Mouse (Mus musculus): ENCODE results near the gene 4930564D02Rik.

4930564D02Rik gene

GRCm38 (mm10) chr3:105054952-105055351 lies 11.7 kb upstream of the 4930564D02Rik start:
- in situ Hi-C loops (cut with MboI; ENCODE audit: unreplicated experiment in 2 of 2), result loop anchor here (5.0 to 25.0 kb wide), 3 partner anchors 283 to 1043 kb away; no protein-coding TSS in a partner anchor

GRCm38 (mm10) chr3:105055666-105056065 lies 11.0 kb upstream of the 4930564D02Rik start:
- in situ Hi-C loops (cut with MboI; ENCODE audit: unreplicated experiment in 2 of 2), result loop anchor here (10.0 to 25.0 kb wide), 2 partner anchors 341 to 1043 kb away; no protein-coding TSS in a partner anchor

- in situ Hi-C loops (cut with MboI; ENCODE audit: unreplicated experiment in 2 of 2), result loop anchor here (10.0 to 25.0 kb wide), 2 partner anchors 344 to 1047 kb away; no protein-coding TSS in a partner anchor
Observed at GRCm38 (mm10) chr3:105058627-105059513, 7.8 kb upstream of the 4930564D02Rik start.

- in situ Hi-C loops (cut with MboI; ENCODE audit: unreplicated experiment in 2 of 2), result loop anchor here (5.0 to 25.0 kb wide), 6 partner anchors 188 to 1048 kb away; partner anchors contain the start of genes Capza1 (in 1 of the 2) and St7l (in 1 of the 2)
Observed at GRCm38 (mm10) chr3:105059911-105060310, 6.7 kb upstream of the 4930564D02Rik start.

GRCm38 (mm10) chr3:105060992-105061391 lies 5.7 kb upstream of the 4930564D02Rik start:
- in situ Hi-C loops (cut with MboI; ENCODE audit: unreplicated experiment in 2 of 2), result loop anchor here (5.0 to 25.0 kb wide), 5 partner anchors 189 to 1049 kb away; partner anchors contain the start of genes Capza1 (in 1 of the 2) and St7l (in 1 of the 2)

GRCm38 (mm10) chr3:105061496-105061895 lies 5.1 kb upstream of the 4930564D02Rik start:
- in situ Hi-C loops (cut with MboI; ENCODE audit: unreplicated experiment in 2 of 2), result loop anchor here (5.0 to 25.0 kb wide), 5 partner anchors 189 to 1049 kb away; partner anchors contain the start of genes Capza1 (in 1 of the 2) and St7l (in 1 of the 2)

GRCm38 (mm10) chr3:105061991-105062390 lies 4.7 kb upstream of the 4930564D02Rik start:
- in situ Hi-C loops (cut with MboI; ENCODE audit: unreplicated experiment in 2 of 2), result loop anchor here (5.0 to 25.0 kb wide), 5 partner anchors 190 to 1050 kb away; partner anchors contain the start of genes Capza1 (in 1 of the 2) and St7l (in 1 of the 2)

- in situ Hi-C loops (cut with MboI; ENCODE audit: unreplicated experiment in 2 of 2), result loop anchor here (5.0 to 25.0 kb wide), 5 partner anchors 190 to 1050 kb away; partner anchors contain the start of genes Capza1 (in 1 of the 2) and St7l (in 1 of the 2)
Observed at GRCm38 (mm10) chr3:105062676-105063075, 4.0 kb upstream of the 4930564D02Rik start.

- in situ Hi-C loops (cut with MboI; ENCODE audit: unreplicated experiment in 2 of 2), result loop anchor here in 1 of 2 experiments (25.0 kb wide), 1 partner anchor 1058 kb away; no protein-coding TSS in a partner anchor
Observed at GRCm38 (mm10) chr3:105070553-105070952, 3.9 kb downstream of the 4930564D02Rik start.

- in situ Hi-C loops (cut with MboI; ENCODE audit: unreplicated experiment in 2 of 2), result loop anchor here in 1 of 2 experiments (25.0 kb wide), 1 partner anchor 1059 kb away; no protein-coding TSS in a partner anchor
Observed at GRCm38 (mm10) chr3:105071251-105071650, 4.6 kb downstream of the 4930564D02Rik start.

- in situ Hi-C loops (cut with MboI; ENCODE audit: unreplicated experiment in 2 of 2), result loop anchor here in 1 of 2 experiments (25.0 kb wide), 1 partner anchor 1060 kb away; no protein-coding TSS in a partner anchor
Observed at GRCm38 (mm10) chr3:105072536-105072935, 5.9 kb downstream of the 4930564D02Rik start.

- in situ Hi-C loops (cut with MboI; ENCODE audit: unreplicated experiment in 2 of 2), result no loop called here
Observed at GRCm38 (mm10) chr3:105075796-105076195, 9.2 kb downstream of the 4930564D02Rik start.

GRCm38 (mm10) chr3:105078231-105078826 lies 11.7 kb downstream of the 4930564D02Rik start:
- in situ Hi-C loops (cut with MboI; ENCODE audit: unreplicated experiment in 2 of 2), result no loop called here

GRCm38 (mm10) chr3:105087344-105087743 lies 20.7 kb downstream of the 4930564D02Rik start:
- in situ Hi-C loops (cut with MboI; ENCODE audit: unreplicated experiment in 2 of 2), result no loop called here

- in situ Hi-C loops (cut with MboI; ENCODE audit: unreplicated experiment in 2 of 2), result no loop called here
Observed at GRCm38 (mm10) chr3:105088638-105089037, 22.0 kb downstream of the 4930564D02Rik start.

GRCm38 (mm10) chr3:105090147-105090546 lies 23.5 kb downstream of the 4930564D02Rik start:
- in situ Hi-C loops (cut with MboI; ENCODE audit: unreplicated experiment in 2 of 2), result no loop called here

- in situ Hi-C loops (cut with MboI; ENCODE audit: unreplicated experiment in 2 of 2), result no loop called here
Observed at GRCm38 (mm10) chr3:105090981-105091380, 24.3 kb downstream of the 4930564D02Rik start.

GRCm38 (mm10) chr3:105092721-105093505 lies 26.3 kb downstream of the 4930564D02Rik start:
- in situ Hi-C loops (cut with MboI; ENCODE audit: unreplicated experiment in 2 of 2), result no loop called here

- in situ Hi-C loops (cut with MboI; ENCODE audit: unreplicated experiment in 2 of 2), result no loop called here
Observed at GRCm38 (mm10) chr3:105094448-105094847, 27.8 kb downstream of the 4930564D02Rik start.

GRCm38 (mm10) chr3:105095026-105095425 lies 28.4 kb downstream of the 4930564D02Rik start:
- in situ Hi-C loops (cut with MboI; ENCODE audit: unreplicated experiment in 2 of 2), result no loop called here

Data from v-Abl transformed pro-B cells (cell line).